In genomic region chr1:97918495-97918894, GRCm38 (mm10) we compare ENCODE assay signal across 9 mouse cellular contexts.
DNase-seq lines count a peak whose midpoint lies in the region; ATAC-seq and TF ChIP-seq lines count a peak whose summit lies in the region.
"Had no signal": no experiment of that assay in that cellular context is flagged by ENCODE, and none has a peak within 500 bp of the region (broad histone marks: within the 10 kb centered on the region; RNA-seq: fewer than 3 reads in every experiment).

No protein-coding gene starts in this region.

- H3K9ac ChIP-seq in heart, embryonic 13.5 days = no peak overlapping the region
- H3K9ac ChIP-seq in liver, adult 2 months (ENCODE audit: low read depth, low read length) = no peak overlapping the region
- H3K9ac ChIP-seq in neural tube, embryonic 14.5 days (replicated peaks; ENCODE audit: low read depth, low read length) = no peak overlapping the region
- H3K9ac ChIP-seq: limb, embryonic 12.5 days had no signal

- H3K36me3 ChIP-seq in heart, embryonic 13.5 days = peaks cover 48% of the 10 kb centered on the region
- H3K36me3 ChIP-seq in liver, adult 2 months (ENCODE audit: control insufficient read depth, insufficient read depth, low read length) = no peaks in the 10 kb centered on the region
- H3K36me3 ChIP-seq in neural tube, embryonic 14.5 days (ENCODE audit: control insufficient read depth, insufficient read depth, low read length) = no peaks in the 10 kb centered on the region
- H3K36me3 ChIP-seq: limb, embryonic 12.5 days had no signal

- peaks cover 21% of the 10 kb centered on the region for H3K4me1 ChIP-seq in heart, embryonic 13.5 days
- H3K4me1 ChIP-seq in liver, adult 2 months (ENCODE audit: control insufficient read depth, insufficient read depth, low read length) = peaks cover 3% of the 10 kb centered on the region; the same call in 1 of the 2 replicates
- no peaks in the 10 kb centered on the region for H3K4me1 ChIP-seq in neural tube, embryonic 14.5 days (ENCODE audit: control insufficient read depth, insufficient read depth, low read length)

- no peak overlapping the region for H3K4me2 ChIP-seq in heart, embryonic 13.5 days
- no peak overlapping the region for H3K4me2 ChIP-seq in neural tube, embryonic 14.5 days (ENCODE audit: low read depth, low read length)
- H3K4me2 ChIP-seq: limb, embryonic 12.5 days had no signal

- H3K27ac ChIP-seq in heart, embryonic 13.5 days (replicated peaks) = peak overlapping the region; percentile 40; the same call in 1 of the 2 replicates
- no peak overlapping the region for H3K27ac ChIP-seq in liver, adult 2 months (replicated peaks; ENCODE audit: insufficient read depth, low read depth, low read length)
- H3K27ac ChIP-seq in neural tube, embryonic 14.5 days (ENCODE audit: low read depth, low read length) = no peak overlapping the region
- H3K27ac ChIP-seq: limb, embryonic 12.5 days had no signal

- no peaks in the 10 kb centered on the region for H3K79me2 ChIP-seq in liver, adult 2 months (ENCODE audit: control insufficient read depth, insufficient read depth, low read length)

- 56% methylated on average over 8 of the region's 8 CpGs for WGBS in heart, embryonic 13.5 days
- 9% methylated on average over 8 of the region's 8 CpGs for whole genome bisulfite sequencing in liver, adult 2 months
- WGBS in neural tube, embryonic 14.5 days = 78% methylated on average over 8 of the region's 8 CpGs

- no peak for TF ChIP-seq POLR2A in liver, adult 2 months (IDR thresholded peaks at IDR 0.05; ENCODE audit: extremely low read depth, insufficient read depth, low read length)

- peak; percentile 7 for DNase-seq in kidney, adult 11 months
- DNase-seq in kidney, adult 18-20 months = no peak
- peak; percentile 8 for DNase-seq in liver, adult 2 months (ENCODE audit: extremely low read depth, low read depth, low spot score)
- no peak for DNase-seq in right cerebral cortex, adult 2 months (ENCODE audit: low spot score in 2 of 2)
- DNase-seq in right cerebral cortex, postnatal 4 days = no peak
- no peak for DNase-seq in cerebellum, adult 11 months

- TF ChIP-seq CTCF in liver, adult 2 months (IDR thresholded peaks at IDR 0.05; ENCODE audit: low read depth, low read length) = no peak

- no peak for ATAC-seq in heart, embryonic 13.5 days (ENCODE audit: extremely low read depth, insufficient number of reproducible peaks, low FRiP score, low TSS enrichment)
- 0 out of 2 replicates have a peak, but pooled peaks have one; percentile 17 for ATAC-seq in neural tube, embryonic 14.5 days (ENCODE audit: low read depth)

- no peaks in the 10 kb centered on the region for H3K9me3 ChIP-seq in heart, embryonic 13.5 days
- no peaks in the 10 kb centered on the region for H3K9me3 ChIP-seq in neural tube, embryonic 14.5 days (ENCODE audit: control insufficient read depth, low read length)
- H3K9me3 ChIP-seq: limb, embryonic 12.5 days had no signal

- no peaks in the 10 kb centered on the region for H3K27me3 ChIP-seq in heart, embryonic 13.5 days (replicated peaks)
- no peaks in the 10 kb centered on the region for H3K27me3 ChIP-seq in liver, adult 2 months (ENCODE audit: control insufficient read depth, insufficient read depth, low read length)
- no peaks in the 10 kb centered on the region for H3K27me3 ChIP-seq in neural tube, embryonic 14.5 days (ENCODE audit: control insufficient read depth, insufficient read depth, low read length)
- H3K27me3 ChIP-seq: limb, embryonic 12.5 days had no signal

- H3K4me3 ChIP-seq in heart, embryonic 13.5 days = no peak overlapping the region
- H3K4me3 ChIP-seq in liver, adult 2 months (ENCODE audit: insufficient read depth, low read depth, low read length) = no peak overlapping the region
- H3K4me3 ChIP-seq in neural tube, embryonic 14.5 days (ENCODE audit: low read depth, low read length) = no peak overlapping the region
- H3K4me3 ChIP-seq: limb, embryonic 12.5 days had no signal

Comparison
In these comparisons a context has a peak if more than half of its experiments do, and no peak if none do; other contexts are left out.
1. DNase-seq: peak in kidney, adult 11 months (single experiment) and liver, adult 2 months (single experiment); none in kidney, adult 18-20 months (single experiment), right cerebral cortex, adult 2 months (0 of 2), right cerebral cortex, postnatal 4 days (single experiment) and cerebellum, adult 11 months (single experiment).